ENCODE assay signal across 34 mouse cellular contexts in genomic region chr1:58672116-58672515, GRCm38 (mm10). TPM values are rescaled to one million over a fixed set of nuclear protein-coding genes. Genes with fewer than 3 reads are reported as not detected.
"Had no signal": no experiment of that assay in that cellular context is flagged by ENCODE, and none has a peak within 500 bp of the region (broad histone marks: within the 10 kb centered on the region; RNA-seq: fewer than 3 reads in every experiment).

No protein-coding gene starts in this region.

- H3K36me3 ChIP-seq: embryonic facial prominence, embryonic 10.5 days; embryonic facial prominence, embryonic 12.5 days; embryonic facial prominence, embryonic 13.5 days; embryonic facial prominence, embryonic 15.5 days; forebrain, embryonic 10.5 days; forebrain, embryonic 12.5 days; forebrain, embryonic 15.5 days had no signal

- H3K27ac ChIP-seq: embryonic facial prominence, embryonic 10.5 days; embryonic facial prominence, embryonic 12.5 days; embryonic facial prominence, embryonic 13.5 days; embryonic facial prominence, embryonic 15.5 days; forebrain, embryonic 10.5 days; forebrain, embryonic 12.5 days; forebrain, embryonic 13.5 days; forebrain, embryonic 15.5 days; gastrocnemius, adult 2 months; heart, adult 2 months had no signal

- H3K27me3 ChIP-seq: embryonic facial prominence, embryonic 12.5 days; embryonic facial prominence, embryonic 13.5 days; embryonic facial prominence, embryonic 15.5 days; forebrain, embryonic 12.5 days; forebrain, embryonic 13.5 days; forebrain, embryonic 15.5 days had no signal

- H3K4me1 ChIP-seq: embryonic facial prominence, embryonic 12.5 days; embryonic facial prominence, embryonic 13.5 days; embryonic facial prominence, embryonic 15.5 days; forebrain, embryonic 10.5 days; forebrain, embryonic 12.5 days; forebrain, embryonic 13.5 days; forebrain, embryonic 15.5 days had no signal

- H3K4me2 ChIP-seq: embryonic facial prominence, embryonic 12.5 days; embryonic facial prominence, embryonic 13.5 days; embryonic facial prominence, embryonic 15.5 days; forebrain, embryonic 12.5 days; forebrain, embryonic 13.5 days; forebrain, embryonic 15.5 days had no signal

- H3K4me3 ChIP-seq: embryonic facial prominence, embryonic 10.5 days; embryonic facial prominence, embryonic 12.5 days; embryonic facial prominence, embryonic 13.5 days; embryonic facial prominence, embryonic 15.5 days; erythroblast, embryonic 14.5 days; forebrain, embryonic 10.5 days; forebrain, embryonic 12.5 days; forebrain, embryonic 13.5 days; forebrain, embryonic 15.5 days; gastrocnemius, adult 2 months; heart, adult 2 months had no signal

- DNase-seq: cerebellum, adult 9-11 months; cerebellum, postnatal 10 days; cerebellum, postnatal 14 days; cerebellum, postnatal 25 days; cerebellum, postnatal 36 days; embryo, embryonic 11 days; forebrain, postnatal 0 days; gastrocnemius, adult 2 months; gastrocnemius, postnatal 10 days; gastrocnemius, postnatal 14 days; gastrocnemius, postnatal 25 days; gastrocnemius, postnatal 36 days; heart, adult 18-20 months; heart, adult 2 months had no signal

- ATAC-seq: forebrain, embryonic 13.5 days; forebrain, embryonic 14.5 days; forebrain, embryonic 15.5 days; forebrain, embryonic 16.5 days; forebrain, postnatal 0 days had no signal

- H3K9me3 ChIP-seq: embryonic facial prominence, embryonic 10.5 days; embryonic facial prominence, embryonic 12.5 days; embryonic facial prominence, embryonic 15.5 days; forebrain, embryonic 12.5 days; forebrain, embryonic 13.5 days; forebrain, embryonic 15.5 days had no signal

- H3K9ac ChIP-seq: embryonic facial prominence, embryonic 12.5 days; embryonic facial prominence, embryonic 13.5 days; embryonic facial prominence, embryonic 15.5 days; forebrain, embryonic 12.5 days; forebrain, embryonic 13.5 days; forebrain, embryonic 15.5 days; forebrain, postnatal 0 days had no signal

RNA-seq across cellular contexts. Expression of gene Als2cr12, which starts 23.7 kb away (rescaled TPM):
- total RNA-seq: common myeloid progenitor, adult 5-6 weeks; forebrain, postnatal 0 days; gastrocnemius, adult 18-20 months; gastrocnemius, adult 2 months; gastrocnemius, adult 8-10 months; gastrocnemius, postnatal 10 days; gastrocnemius, postnatal 14 days; gastrocnemius, postnatal 25 days; gastrocnemius, postnatal 36 days; granulocyte monocyte progenitor cell, adult 5-6 weeks; heart, adult 18-20 months; heart, adult 2 months; heart, adult 8-10 months had no signal
- polyA plus RNA-seq: cortical plate, adult 2 months; embryonic facial prominence, embryonic 10.5 days; embryonic facial prominence, embryonic 11.5 days; embryonic facial prominence, embryonic 12.5 days; embryonic facial prominence, embryonic 13.5 days; erythroblast, embryonic 14.5 days; forebrain, embryonic 10.5 days; forebrain, embryonic 11.5 days; forebrain, embryonic 12.5 days; forebrain, embryonic 13.5 days; forebrain, embryonic 14.5 days; forebrain, embryonic 15.5 days; forebrain, embryonic 16.5 days; frontal cortex, adult 2 months had no signal
